Mouse (Mus musculus) T-helper 1 cell (primary cell): ENCODE measurements around the gene Rgs10.

Experiments
- in situ Hi-C: fragments of 300-600 bp; cut with MboI, MseI; formaldehyde crosslinking; loops from one replicate; pipeline ENCODE4 v1.15.1; 2025; ENCODE audit warnings: high pct_unique_total_duplicates

Rgs10 gene

DNA sequence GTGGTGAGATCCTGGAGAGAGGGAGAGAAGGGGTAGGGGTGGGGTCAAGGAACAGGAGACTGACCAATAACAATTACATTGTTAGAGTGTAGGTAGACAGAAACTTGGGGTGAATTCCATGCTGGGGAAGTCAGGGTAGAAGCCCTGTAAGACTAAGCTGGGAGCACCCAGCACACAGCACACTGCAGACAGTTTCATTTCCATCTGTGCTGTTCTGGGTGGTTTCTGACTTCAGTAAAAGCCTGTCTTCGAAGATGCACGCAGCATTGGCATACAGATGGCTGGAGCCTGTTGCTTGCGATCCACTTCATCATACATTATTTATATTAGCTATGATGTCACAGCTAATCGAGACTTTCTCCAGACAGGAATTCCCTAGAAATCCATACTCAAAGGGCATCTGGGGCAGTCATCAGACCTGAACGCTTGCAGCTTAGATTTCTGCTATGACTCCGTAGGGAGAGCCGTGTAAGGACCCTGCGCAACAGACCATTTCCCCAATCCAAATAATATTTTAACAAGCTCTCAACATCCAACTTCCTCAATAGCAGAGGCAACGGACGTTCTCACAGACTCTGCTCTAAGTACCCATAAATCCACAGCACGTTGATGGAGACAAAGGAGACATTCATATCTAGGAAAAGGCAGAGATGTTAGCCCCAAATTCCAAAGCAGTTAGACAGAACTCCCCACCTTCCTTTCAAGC is 7.7 kb downstream of the Rgs10 start:
- in situ Hi-C loops: no loop called here

DNA sequence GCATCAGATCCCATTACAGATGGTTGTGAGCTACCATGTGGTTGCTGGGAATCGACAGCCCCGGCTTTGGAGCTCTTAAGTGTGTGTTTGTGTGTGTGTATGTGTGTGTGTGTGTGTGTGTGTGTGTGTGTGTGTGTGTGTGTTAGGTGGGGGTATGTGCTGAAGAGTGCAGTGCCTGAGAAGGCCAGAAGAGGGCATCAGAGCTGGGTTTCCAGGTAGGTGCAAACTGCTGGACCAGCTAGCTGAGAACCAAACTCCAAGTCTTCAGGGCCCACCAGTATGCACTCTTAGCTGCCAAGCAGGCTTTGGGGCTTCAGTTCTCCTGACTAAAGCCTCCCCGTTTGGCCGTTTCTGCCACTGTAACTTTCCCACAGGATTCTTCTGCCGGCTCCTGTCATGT is 10.3 kb downstream of the Rgs10 start:
- in situ Hi-C loops: no loop called here

DNA sequence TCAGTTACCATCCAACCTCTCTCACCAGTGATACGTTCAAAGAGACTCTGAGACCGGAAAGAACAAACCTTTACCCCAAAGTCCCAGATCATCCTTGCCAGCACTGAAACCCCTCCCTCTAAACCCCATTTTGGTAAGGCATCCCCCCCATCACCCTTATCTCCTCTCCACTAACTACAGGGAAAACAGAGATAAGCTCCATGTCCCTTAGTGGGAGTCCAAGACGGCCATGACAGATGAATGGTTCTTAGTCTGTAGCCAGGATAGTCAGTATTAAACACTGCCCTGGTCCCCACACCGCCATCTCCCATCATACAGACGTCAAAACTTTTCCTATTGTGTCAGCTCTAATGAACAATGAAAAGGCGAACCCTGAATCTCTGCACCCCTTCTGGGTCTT is 14.6 kb downstream of the Rgs10 start:
- in situ Hi-C loops: no loop called here

DNA sequence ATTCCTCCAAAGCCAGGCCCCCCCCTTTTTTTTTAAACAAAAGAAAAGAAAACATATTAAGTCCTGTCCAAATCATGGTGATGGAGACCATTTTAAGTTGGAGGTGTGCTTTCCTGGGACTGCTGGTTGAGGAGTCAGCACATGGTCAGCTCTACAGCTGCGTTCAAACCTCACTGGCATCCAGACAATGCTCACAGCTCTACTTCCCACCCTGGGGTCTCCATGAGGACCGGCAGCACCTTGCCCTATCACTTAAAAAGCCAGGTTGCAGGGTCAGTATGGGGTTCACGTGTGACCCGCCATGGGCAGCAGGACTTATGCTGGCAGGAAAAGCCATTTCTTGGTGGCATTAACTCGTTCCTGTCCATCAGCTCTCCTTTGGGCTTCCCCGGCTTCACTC is 15.0 kb downstream of the Rgs10 start:
- in situ Hi-C loops: no loop called here

DNA sequence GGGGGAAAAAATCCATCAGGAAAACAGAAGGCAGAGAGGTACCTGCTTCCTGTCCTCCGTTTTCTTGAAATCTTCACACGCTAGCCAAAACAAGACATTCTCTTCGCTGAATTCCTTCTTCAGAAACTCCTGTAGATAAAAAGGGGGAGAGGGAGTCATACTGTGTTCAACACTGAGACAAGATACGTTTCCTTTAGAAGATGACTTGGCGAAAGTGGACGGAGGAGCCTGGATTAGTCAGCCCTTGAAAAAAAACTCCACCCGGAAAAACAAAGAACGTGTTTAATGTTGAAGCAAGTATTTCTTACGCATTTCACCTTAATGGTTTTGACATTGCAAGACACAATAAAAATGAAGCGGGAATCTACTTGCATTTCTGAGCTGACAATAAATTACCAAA is 15.4 kb downstream of the Rgs10 start:
- in situ Hi-C loops: no loop called here

DNA sequence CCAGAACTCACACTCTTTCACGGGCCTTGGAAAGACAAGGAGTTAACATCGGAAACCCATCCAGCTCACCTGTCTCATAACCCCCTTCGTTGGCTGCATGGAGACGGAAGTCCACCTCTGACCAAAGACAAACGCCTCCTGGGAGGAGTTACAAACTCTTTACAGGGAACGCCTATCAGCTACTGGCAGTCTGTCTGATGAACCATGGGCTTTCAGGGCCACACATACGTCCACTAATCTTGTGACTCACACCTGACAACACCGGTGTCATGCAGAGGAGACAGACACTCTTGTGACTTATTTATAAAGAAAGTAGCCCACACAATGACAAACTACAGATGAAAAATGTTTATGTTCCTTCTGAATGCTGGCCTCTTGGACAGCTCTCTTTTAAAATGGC is 16.0 kb downstream of the Rgs10 start:
- in situ Hi-C loops: no loop called here

DNA sequence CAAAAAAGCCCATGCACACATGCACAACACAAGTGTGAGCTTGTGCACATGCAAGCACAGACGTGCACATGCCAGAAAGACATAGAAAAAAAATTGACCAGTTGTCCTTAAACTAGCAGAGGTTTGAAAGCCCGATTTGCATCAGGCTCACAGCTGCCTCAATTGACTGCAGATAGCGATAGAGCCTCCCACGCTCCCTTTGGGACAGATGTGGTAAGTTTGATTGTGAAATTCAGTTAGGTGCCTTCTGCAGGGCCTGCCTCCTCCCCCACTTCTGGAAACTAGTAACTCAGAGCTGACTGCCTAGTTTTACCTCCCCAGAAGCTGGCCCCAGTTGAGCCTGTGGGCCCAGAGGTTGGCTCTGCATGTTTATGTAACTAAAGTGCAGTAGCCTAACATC is 19.9 kb downstream of the Rgs10 start:
- in situ Hi-C loops: loop anchor here (25.0 kb wide), 1 partner anchor 1211 kb away; the partner anchor contains the start of gene Cd2bp2

DNA sequence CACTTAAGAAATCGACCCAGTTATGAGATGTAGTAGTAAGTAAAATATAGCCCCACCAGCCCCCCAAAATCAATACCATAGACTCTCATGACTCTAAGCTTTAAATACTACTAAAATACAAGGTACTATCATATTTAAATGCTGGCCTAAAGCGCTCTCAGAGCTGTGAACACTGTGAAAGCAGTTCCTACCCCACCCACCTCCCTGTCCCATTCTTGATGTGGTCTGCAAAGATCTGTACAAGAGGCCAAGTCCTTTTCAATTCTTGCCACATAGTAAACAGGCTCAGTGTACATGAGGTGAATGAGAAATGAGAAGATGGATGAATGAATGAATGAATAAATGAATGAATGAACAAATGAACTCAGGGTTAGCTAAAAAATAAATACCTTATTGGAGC is 21.5 kb downstream of the Rgs10 start:
- in situ Hi-C loops: loop anchor here (25.0 kb wide), 1 partner anchor 1210 kb away; the partner anchor contains the start of gene Cd2bp2

DNA sequence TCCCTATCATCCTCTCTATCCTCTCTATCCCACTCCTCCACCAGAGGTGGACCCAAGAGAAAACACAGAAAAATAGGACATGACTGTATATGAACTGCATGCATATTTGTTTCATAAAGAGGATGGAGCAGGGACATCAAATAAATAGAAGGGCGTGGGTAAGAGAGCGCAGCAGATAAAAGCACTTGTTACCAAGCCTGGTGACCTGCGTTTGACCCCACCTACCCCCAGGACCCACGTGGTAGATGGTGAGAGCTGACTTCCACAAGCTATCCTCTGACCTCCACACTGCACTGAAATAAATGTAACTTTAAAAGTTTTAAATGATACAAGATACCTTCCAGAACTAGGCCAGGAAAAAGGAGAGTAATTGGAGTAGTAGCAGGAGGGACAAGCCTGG is 24.8 kb downstream of the Rgs10 start:
- in situ Hi-C loops: loop anchor here (25.0 kb wide), 1 partner anchor 1206 kb away; the partner anchor contains the start of gene Cd2bp2

DNA sequence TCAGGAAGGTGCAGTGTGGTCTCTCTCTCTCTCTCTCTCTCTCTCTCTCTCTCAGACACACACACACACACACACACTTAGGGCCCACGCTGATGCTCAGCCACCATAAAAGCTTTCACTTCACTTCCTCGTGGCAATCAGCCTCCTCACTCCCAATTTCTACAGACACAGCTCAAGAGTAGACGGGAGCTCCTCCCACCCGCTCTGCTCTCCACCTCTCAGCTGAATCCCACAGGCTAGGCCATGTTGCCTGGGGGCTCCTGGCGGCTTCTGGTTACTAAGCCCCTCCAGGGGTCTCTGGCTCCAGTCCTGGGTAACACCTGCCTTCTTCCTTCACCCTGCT is 25.6 kb downstream of the Rgs10 start:
- in situ Hi-C loops: loop anchor here (25.0 kb wide), 1 partner anchor 1206 kb away; the partner anchor contains the start of gene Cd2bp2

DNA sequence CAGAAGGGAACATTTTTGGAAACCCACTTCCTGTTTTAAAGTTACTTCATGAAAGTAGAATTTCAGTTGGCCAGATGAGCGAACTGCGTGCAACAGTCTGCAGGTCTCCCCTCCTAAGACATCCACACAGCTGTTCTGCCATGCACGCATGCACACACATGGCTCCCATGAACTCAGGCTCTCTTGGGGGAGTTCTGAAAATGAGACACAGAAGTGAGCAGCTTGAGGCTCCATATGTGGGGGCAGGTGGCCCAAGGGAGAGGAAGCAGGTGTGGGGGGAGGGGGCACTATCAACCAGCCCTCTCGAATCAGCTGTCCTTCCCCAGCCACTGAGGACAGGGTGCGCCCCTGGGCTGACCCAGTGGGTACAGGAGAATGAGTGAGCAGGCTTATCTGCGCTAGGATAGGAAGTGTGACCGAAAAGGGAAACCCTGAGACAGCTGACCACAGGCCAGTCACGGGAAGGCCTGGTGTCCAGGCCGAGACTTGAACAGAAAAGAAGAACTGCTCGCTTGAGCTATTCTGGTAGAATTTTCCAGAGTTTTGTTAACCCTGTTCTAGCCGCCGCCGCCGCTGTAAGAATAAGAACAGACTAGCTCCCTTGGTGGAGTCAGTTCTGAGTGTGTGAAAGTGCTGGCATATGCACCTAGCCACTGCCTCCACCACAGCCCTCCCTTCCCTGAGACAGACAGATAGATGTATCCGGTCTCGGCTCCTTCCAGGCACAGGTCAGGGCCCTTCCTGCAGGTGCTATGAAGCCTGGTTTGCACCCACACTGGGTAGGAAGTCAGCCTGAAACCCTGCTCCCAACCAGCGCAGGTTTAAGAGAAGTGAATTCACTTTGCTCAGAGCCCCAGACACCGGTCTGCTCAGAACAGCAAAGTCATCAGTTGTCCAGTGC is 26.2 kb downstream of the Rgs10 start:
- in situ Hi-C loops: loop anchor here (25.0 kb wide), 1 partner anchor 1205 kb away; the partner anchor contains the start of gene Cd2bp2

DNA sequence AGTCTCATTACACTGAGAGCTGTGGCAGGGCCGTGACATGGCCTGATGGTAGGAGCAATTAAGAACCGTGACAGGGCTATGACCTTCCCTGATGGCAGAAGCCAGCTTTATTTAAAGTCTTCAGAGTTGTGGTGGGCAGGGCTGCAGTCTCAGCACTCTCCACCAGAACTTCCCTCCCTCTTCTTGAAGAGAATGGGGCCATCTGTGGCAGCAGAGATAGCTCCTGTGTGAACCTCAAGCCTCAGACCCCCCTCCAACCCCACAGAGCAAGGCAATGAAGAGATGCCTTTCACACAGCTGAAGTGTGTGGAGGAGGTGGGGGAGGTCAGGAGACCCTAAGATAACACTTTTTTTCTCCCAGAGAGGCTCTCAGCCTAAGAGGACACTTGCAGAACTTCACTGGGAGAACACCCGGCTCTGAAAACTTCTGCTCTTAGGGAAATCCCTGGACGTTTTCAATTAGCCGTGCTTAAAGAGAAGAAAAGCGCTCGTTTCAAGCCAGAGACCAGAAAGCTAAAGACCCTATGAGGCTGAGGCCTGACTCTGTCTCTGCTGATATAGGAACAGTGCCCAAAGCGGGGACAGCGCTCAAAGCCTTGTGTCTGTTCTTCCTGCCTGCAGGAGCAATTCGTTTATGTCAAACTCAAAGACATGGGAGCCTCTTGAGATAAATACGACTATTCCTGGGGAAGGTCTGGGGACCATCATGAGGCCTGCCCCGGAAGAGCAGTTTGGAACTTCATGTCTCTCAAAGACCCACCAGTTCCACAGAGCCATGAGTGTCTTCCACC is 27.1 kb downstream of the Rgs10 start:
- in situ Hi-C loops: loop anchor here (25.0 kb wide), 1 partner anchor 1204 kb away; the partner anchor contains the start of gene Cd2bp2

DNA sequence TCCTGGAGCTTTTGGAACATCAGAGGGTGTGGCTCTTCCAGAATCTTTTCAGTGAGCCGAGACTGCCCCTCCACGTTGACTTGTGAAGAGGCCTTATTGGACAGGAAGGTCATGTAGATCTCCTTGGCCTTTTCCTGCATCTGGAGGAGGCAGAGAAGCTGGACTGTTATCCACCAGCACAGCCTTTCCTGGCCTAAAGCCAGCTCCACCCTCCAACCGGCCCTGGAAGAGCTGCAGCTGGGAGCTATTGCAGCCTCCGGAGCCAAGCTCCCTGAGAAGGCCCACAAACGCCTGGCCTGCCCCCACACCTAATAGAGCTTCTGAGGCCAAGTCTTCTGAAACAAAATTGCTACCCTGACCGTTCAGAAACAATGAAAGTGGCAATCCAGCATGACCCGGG is 29.6 kb downstream of the Rgs10 start:
- in situ Hi-C loops: loop anchor here (25.0 kb wide), 1 partner anchor 1202 kb away; the partner anchor contains the start of gene Cd2bp2

DNA sequence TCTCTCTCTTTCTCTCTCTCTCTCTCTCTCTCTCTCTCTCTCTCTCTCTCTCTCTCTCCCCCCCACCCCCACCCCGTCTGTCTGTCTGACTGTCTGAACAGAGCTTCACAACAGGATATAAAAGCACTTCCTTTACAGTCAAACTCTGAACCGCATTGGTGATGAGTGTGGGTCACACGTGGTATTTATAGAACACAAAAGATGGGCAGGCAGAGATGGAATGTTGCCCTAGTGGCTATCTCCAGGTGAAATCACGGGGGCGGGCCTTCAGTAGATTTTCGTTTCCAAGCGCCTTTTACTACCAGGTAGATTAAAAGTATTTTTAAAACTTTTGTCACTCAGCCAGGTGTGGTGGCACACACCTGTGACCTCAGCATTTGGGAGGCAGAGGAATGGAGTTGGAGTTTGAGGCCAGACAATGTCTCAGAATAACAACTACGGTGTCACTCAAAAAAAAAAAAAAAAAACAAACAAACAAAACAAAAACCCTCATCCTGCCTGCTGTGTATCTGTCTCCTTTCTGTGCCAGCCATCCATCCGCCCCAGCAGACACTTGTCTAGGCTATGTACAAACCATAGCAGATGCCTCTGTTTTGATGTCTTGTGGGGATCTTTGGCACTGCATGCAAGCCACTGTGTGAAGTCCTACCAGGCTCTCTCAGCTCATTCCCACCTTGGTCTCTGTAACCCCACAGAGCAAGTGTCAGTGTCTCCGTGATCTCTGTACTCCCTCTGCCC is 34.7 kb downstream of the Rgs10 start:
- in situ Hi-C loops: loop anchor here (5.0 to 25.0 kb wide), 2 partner anchors 303 to 1197 kb away; partner anchors contain the start of gene Cd2bp2

DNA sequence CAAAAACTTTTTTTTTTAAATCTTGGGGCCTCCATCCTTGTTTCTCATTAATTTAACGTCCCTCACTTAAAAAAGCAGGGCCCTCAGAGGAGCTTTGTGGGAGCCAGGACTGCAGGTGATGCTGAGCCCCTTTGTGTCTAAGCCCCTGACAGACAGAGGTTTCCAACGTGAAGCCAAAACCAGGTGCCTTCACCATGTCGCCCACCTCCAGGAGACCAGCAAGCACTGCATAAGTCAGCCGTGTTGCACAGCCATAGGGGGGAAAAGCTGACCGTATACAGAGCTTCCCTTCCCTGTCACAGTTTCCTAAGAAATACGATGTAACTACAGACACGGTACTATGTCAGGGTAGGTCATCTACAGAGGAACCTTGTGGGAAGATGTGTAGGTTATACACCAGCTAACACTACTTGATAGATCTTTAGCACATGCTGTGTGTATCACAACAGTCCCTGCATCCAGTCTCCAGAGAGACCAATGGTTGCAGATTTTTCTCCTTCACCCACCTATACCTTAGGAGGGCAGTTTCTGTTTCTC is 35.3 kb downstream of the Rgs10 start:
- in situ Hi-C loops: loop anchor here (5.0 to 25.0 kb wide), 2 partner anchors 304 to 1196 kb away; partner anchors contain the start of gene Cd2bp2

DNA sequence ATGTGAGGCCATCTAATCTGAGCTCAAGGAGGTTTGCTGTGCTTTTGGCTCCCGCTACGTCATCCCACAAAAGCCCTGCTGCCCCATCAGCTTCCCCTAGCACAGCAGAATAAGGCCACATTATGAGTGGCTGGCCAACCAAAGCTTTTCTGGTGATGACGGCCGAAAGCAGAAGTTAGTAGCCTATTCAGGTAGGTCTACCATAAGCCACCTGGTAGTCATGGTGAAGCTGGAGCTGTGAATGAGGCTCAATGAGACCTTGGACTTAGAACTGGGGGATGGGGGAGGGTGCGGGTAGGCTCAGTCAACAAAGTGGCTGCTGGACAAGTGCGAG is 36.1 kb downstream of the Rgs10 start:
- in situ Hi-C loops: loop anchor here (5.0 to 25.0 kb wide), 2 partner anchors 305 to 1195 kb away; partner anchors contain the start of gene Cd2bp2

DNA sequence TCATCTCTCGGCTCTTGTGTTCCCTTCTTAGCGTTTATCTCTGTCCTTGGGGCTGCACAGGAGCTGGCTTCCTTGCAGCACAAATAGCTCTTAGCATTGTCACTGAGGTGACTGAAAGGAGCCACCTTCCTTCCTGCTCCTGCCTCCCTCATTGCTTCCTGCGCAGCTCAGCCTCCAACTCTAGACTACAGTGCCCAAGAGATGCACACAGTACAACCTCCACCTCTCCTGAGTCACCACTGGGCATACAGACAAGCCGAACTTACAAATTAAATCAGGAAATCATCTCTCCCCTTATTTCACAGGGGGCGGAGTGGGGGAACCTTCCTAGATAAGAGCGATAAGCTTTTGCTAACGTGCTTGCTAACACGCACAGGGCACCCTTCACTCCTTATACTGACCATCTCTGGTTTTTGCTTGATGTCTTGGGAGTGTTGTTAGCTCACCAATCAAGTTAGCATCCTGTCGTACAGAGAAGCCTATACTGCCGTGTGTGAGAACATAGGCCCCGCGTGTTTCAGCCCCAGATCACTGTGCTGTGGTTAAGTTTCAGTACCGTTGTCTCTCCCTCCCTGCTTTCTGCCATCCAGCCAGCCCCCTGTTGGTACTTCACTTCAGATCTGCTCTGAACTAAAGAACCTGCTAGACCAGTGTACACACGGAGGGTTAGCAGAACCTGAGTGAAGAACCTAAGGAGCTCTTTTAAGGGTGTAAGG is 36.6 kb downstream of the Rgs10 start:
- in situ Hi-C loops: loop anchor here (5.0 to 25.0 kb wide), 2 partner anchors 305 to 1195 kb away; partner anchors contain the start of gene Cd2bp2

DNA sequence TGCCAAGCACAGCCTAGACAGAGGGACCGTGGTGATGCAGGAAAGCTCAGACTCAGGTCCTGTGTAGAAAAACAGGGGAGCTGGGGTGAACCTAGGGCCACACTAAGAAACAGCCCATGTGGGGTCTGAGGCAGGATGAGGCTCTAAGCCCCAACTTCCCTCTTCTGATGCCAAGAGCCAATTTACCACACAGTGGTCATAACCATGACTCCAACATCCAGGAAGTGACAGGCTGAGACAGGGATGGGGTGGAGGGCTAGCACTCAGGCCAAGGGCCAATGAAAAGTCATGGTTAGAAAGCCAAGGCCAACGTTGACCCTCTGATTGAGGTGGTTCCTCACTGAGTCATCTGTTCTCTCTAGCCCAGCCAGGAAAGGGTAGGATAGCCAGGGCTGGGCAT is 37.6 kb downstream of the Rgs10 start:
- in situ Hi-C loops: loop anchor here (5.0 to 25.0 kb wide), 2 partner anchors 306 to 1194 kb away; partner anchors contain the start of gene Cd2bp2

DNA sequence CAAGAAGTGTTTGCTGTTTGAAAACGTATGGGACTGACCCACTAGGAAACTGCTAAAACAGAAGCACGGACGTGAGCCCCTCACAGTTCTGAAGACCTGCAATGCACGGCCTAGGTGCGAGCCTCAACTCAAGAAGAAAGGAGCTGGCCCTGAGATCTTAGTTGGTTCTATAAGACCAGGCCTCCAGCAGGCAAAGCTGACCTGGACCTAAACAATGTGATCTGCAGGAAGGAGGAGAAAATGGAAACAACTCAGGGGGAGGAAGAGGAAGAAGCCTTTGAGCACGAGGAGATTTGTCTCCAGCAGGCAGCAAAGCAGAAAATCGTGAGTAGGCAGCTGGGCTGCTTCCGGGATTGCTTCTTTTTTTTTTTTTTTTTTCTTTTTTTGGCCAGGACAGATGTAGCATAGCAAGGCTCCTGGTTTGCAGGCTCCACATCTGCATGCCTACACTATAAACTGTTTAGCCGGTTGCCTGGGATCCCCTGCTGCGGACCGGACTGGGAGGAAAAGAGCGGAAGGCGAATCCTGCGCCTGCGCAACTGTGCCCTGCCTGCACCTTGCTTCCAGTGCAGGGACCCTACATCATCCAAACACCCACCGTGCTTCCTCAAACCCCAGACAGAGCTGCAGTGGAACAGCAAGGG is 39.3 kb downstream of the Rgs10 start:
- in situ Hi-C loops: loop anchor here (25.0 kb wide), 1 partner anchor 1192 kb away; the partner anchor contains the start of gene Cd2bp2
